Mouse (Mus musculus): Measurements from ENCODE around the gene Mab21l2.

The Mab21l2 gene

GRCm38 (mm10) chr3:86539555-86540168 lies 8.8 kb downstream of the Mab21l2 start:
- DNase-seq (ENCODE audit: low read depth, low spot score): no peak

- no peak for DNase-seq (ENCODE audit: low read depth, low spot score)
Observed at GRCm38 (mm10) chr3:86538645-86539554, 9.5 kb downstream of the Mab21l2 start.

- no peak for DNase-seq (ENCODE audit: low read depth, low spot score)
Observed at GRCm38 (mm10) chr3:86536751-86537150, 11.7 kb downstream of the Mab21l2 start.

GRCm38 (mm10) chr3:86531531-86532269 lies 16.7 kb downstream of the Mab21l2 start:
- DNase-seq (ENCODE audit: low read depth, low spot score): no peak

- DNase-seq (ENCODE audit: low read depth, low spot score): no peak
Observed at GRCm38 (mm10) chr3:86522880-86523505, 25.4 kb downstream of the Mab21l2 start.

- DNase-seq (ENCODE audit: low read depth, low spot score): no peak
Observed at GRCm38 (mm10) chr3:86518506-86519109, 29.8 kb downstream of the Mab21l2 start.

GRCm38 (mm10) chr3:86500586-86500985 lies 47.8 kb downstream of the Mab21l2 start:
- DNase-seq (ENCODE audit: low read depth, low spot score): no peak

All from skeletal muscle tissue, adult 2 months (tissue).